Mouse (Mus musculus) limb, embryonic 10.5 days (tissue): ENCODE data around the gene Pla2g3. TPM values are rescaled to one million over a fixed set of nuclear protein-coding genes. Genes with fewer than 3 reads are reported as not detected.

Experiments
- DNase-seq: peaks from one replicate; pipeline ENCODE4 v3.0.0-alpha.2; 2017; ENCODE audit warnings: low spot score
- H3K27ac ChIP-seq: fragments of 300-500 bp; sonication (generic); 2 replicates; pipeline ENCODE4 v1.5.1; 2016; ENCODE audit warnings: mild to moderate bottlenecking
- H3K27me3 ChIP-seq: fragments of 300-500 bp; sonication (generic); 2 replicates; pipeline ENCODE4 v1.6.1; 2016; ENCODE audit warnings: low read depth, mild to moderate bottlenecking; ENCODE audit not compliant: poor library complexity, severe bottlenecking
- H3K36me3 ChIP-seq: fragments of 300-500 bp; sonication (generic); 2 replicates; pipeline ENCODE4 v1.6.1; 2016; ENCODE audit warnings: mild to moderate bottlenecking, moderate library complexity
- H3K4me1 ChIP-seq: fragments of 300-500 bp; sonication (generic); 2 replicates; pipeline ENCODE4 v1.6.1; 2016
- H3K4me3 ChIP-seq: fragments of 300-500 bp; sonication (generic); 2 replicates; pipeline ENCODE4 v1.5.1; 2016; ENCODE audit warnings: mild to moderate bottlenecking, moderate library complexity
- H3K9me3 ChIP-seq: fragments of 300-500 bp; sonication (generic); replicated peaks from 2 replicates; pipeline ENCODE4 v1.6.1; 2016; ENCODE audit warnings: mild to moderate bottlenecking
- WGBS: fragments of 180-500 bp; shearing (Covaris S2); methylation state at CpG from one replicate; pipeline ENCODE4 v1.1.7; 2016; 5-methylcytosine and 5-hydroxymethylcytosine counted together
- polyA plus RNA-seq: library from polyadenylated mRNA; unstranded; fragments of >200 nt; fragmentation: Nextera tagmentation; extraction: Ambion mirVana; gene quantifications from 2 replicates; pipeline ENCODE4 v1.2.1, GENCODE M21; 2016

The Pla2g3 gene
- polyA plus RNA-seq, 1 experiment from 2014 or later = 1.5 TPM

DNA sequence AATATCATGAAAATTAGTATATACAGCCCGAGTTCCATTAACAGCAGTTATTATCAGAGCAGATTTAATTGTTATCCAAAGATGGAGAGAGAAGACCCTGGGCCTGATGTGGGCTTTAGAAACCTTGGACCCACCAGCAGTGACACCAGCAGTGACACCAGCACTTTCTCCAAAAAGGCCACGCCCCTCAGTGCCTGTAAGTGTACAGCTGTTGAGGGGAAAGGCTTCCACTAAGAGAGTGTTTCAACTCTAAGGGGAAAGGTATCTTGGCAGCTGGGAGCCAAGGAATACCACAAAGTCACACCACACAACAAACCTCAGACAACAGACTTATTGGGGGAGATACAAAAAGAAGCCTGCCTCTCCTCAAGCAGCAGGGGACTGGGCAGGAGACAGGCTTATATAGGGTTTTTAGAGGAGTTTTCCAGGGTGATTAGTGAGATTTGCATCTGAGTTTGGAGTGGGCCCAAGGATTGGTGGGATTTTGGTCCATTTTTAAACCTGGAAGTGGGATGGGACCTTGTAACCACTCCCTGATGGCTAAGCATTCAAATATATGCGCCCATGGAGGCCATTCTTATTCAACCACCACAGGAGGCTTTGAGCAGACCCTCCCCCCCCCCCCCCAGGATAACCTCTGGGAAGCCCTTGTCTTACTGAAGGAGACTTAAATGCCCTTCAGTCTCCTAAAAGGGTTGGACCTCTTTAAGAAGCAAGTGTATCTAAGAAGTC, 60.6 kb downstream of the Pla2g3 start:
- H3K27me3 ChIP-seq = no peaks in the 10 kb centered on the region
- WGBS = 71% methylated on average over 3 of the region's 3 CpGs
- DNase-seq = no peak
- no peaks in the 10 kb centered on the region for H3K9me3 ChIP-seq
- H3K4me1 ChIP-seq = peaks cover 5% of the 10 kb centered on the region
- no peaks in the 10 kb centered on the region for H3K36me3 ChIP-seq
- no peak overlapping the region for H3K27ac ChIP-seq
- no peak overlapping the region for H3K4me3 ChIP-seq

Other genes starting within 250 kb of the Pla2g3 start
- 276 and 280 TPM in 2 replicates for gene Drg1, start 221.9 kb upstream of the Pla2g3 start, polyA plus RNA-seq
- gene Patz1, start 199.4 kb upstream of the Pla2g3 start, polyA plus RNA-seq = 80.2 and 81.7 TPM in 2 replicates
- gene Pik3ip1, start 157.9 kb upstream of the Pla2g3 start, polyA plus RNA-seq = 5.9 and 8.5 TPM in 2 replicates
- gene Limk2, start 79.1 kb upstream of the Pla2g3 start, polyA plus RNA-seq = 45.2 and 54.6 TPM in 2 replicates
- gene Rnf185, start 35.9 kb upstream of the Pla2g3 start, polyA plus RNA-seq = 37.7 and 47.1 TPM in 2 replicates
- 0.06 and 0.09 TPM in 2 replicates for gene Inpp5j, start 16.5 kb downstream of the Pla2g3 start, polyA plus RNA-seq
- 24.4 and 35.0 TPM in 2 replicates for gene Selenom, start 26.4 kb downstream of the Pla2g3 start, polyA plus RNA-seq
- gene Smtn, start 52.3 kb downstream of the Pla2g3 start, polyA plus RNA-seq = 43.0 and 52.8 TPM in 2 replicates
- 40.2 and 41.8 TPM in 2 replicates for gene Morc2a, start 160.9 kb downstream of the Pla2g3 start, polyA plus RNA-seq